Mouse (Mus musculus): Measurements from ENCODE around the gene Lrrc4b. TPM values are rescaled to one million over a fixed set of nuclear protein-coding genes. Genes with fewer than 3 reads are reported as not detected.

The Lrrc4b gene
- polyA plus RNA-seq, 1 experiment from 2014 or later, result 0.44 TPM

- H3K27me3 ChIP-seq, result peaks cover 84% of the 10 kb centered on the region
- WGBS, result 77% methylated on average over 2 of the region's 2 CpGs
Measured at GRCm38 (mm10) chr7:44439696-44440095, 10.9 kb downstream of the Lrrc4b start.

GRCm38 (mm10) chr7:44440479-44440878, 11.7 kb downstream of the Lrrc4b start:
- Histone ChIP-seq H3K4me2 (no peak overlapping the region), H3K27me3 (peaks cover 84% of the 10 kb centered on the region), H3K4me3 (replicated peaks) (no peak overlapping the region), H3K36me3 (no peaks in the 10 kb centered on the region), H3K9me3 (replicated peaks) (no peaks in the 10 kb centered on the region), H3K4me1 (peaks cover 32% of the 10 kb centered on the region), H3K27ac (no peak overlapping the region), H3K9ac (no peak overlapping the region)
- 95% methylated on average over 1 of the region's 1 CpGs for WGBS
- ATAC-seq (replicated peaks; ENCODE audit: low FRiP score), result no peak

More at GRCm38 (mm10) chr7:44439696-44440095, 10.9 kb downstream of the Lrrc4b start:
- ATAC-seq (replicated peaks; ENCODE audit: low FRiP score), result no peak
- H3K4me1 ChIP-seq, result peaks cover 26% of the 10 kb centered on the region
- H3K36me3 ChIP-seq, result no peaks in the 10 kb centered on the region
- no peak overlapping the region for H3K27ac ChIP-seq
- no peak overlapping the region for H3K4me2 ChIP-seq
- no peaks in the 10 kb centered on the region for H3K9me3 ChIP-seq (replicated peaks)
- no peak overlapping the region for H3K9ac ChIP-seq
- no peak overlapping the region for H3K4me3 ChIP-seq (replicated peaks)

- H3K4me3 ChIP-seq (replicated peaks), result no peak overlapping the region
- peaks cover 85% of the 10 kb centered on the region for H3K27me3 ChIP-seq
- H3K9ac ChIP-seq, result no peak overlapping the region
- no peaks in the 10 kb centered on the region for H3K36me3 ChIP-seq
- H3K4me1 ChIP-seq, result peaks cover 32% of the 10 kb centered on the region
- no peaks in the 10 kb centered on the region for H3K9me3 ChIP-seq (replicated peaks)
- H3K4me2 ChIP-seq, result 0 out of 2 replicates have a peak overlapping the region, but pooled peaks have one; percentile 53
- no peak for ATAC-seq (replicated peaks; ENCODE audit: low FRiP score)
- 11% methylated on average over 1 of the region's 1 CpGs for WGBS
- no peak overlapping the region for H3K27ac ChIP-seq
Measured at GRCm38 (mm10) chr7:44441180-44441579, 12.4 kb downstream of the Lrrc4b start.

- Histone ChIP-seq H3K27me3 (peaks cover 90% of the 10 kb centered on the region), H3K27ac (no peak overlapping the region), H3K4me3 (replicated peaks) (peak overlapping the region; percentile 32), H3K4me1 (peaks cover 32% of the 10 kb centered on the region), H3K36me3 (no peaks in the 10 kb centered on the region), H3K4me2 (peak overlapping the region; percentile 53), H3K9me3 (replicated peaks) (no peaks in the 10 kb centered on the region), H3K9ac (no peak overlapping the region)
- under 1% methylated on average over 13 of the region's 14 CpGs for WGBS
- ATAC-seq (replicated peaks; ENCODE audit: low FRiP score), result no peak; the same call in 1 of the 2 replicates
Measured at GRCm38 (mm10) chr7:44441648-44442109, 12.9 kb downstream of the Lrrc4b start.

GRCm38 (mm10) chr7:44442407-44442821, 13.6 kb downstream of the Lrrc4b start:
- WGBS, result 3% methylated on average over 14 of the region's 14 CpGs
- H3K9me3 ChIP-seq (replicated peaks), result no peaks in the 10 kb centered on the region
- ATAC-seq (replicated peaks; ENCODE audit: low FRiP score), result peak; percentile 31; the same call in 1 of the 2 replicates
- peak overlapping the region; percentile 31; the same call in 1 of the 2 replicates for H3K9ac ChIP-seq
- no peak overlapping the region for H3K27ac ChIP-seq
- H3K4me1 ChIP-seq, result peaks cover 32% of the 10 kb centered on the region
- peak overlapping the region; percentile 32 for H3K4me3 ChIP-seq (replicated peaks)
- H3K27me3 ChIP-seq, result peaks cover 90% of the 10 kb centered on the region
- no peaks in the 10 kb centered on the region for H3K36me3 ChIP-seq
- peak overlapping the region; percentile 53 for H3K4me2 ChIP-seq

- Histone ChIP-seq H3K4me2 (peak overlapping the region; percentile 53), H3K36me3 (no peaks in the 10 kb centered on the region), H3K27ac (no peak overlapping the region), H3K9me3 (replicated peaks) (no peaks in the 10 kb centered on the region), H3K9ac (no peak overlapping the region), H3K27me3 (peaks cover 81% of the 10 kb centered on the region), H3K4me1 (peaks cover 32% of the 10 kb centered on the region), H3K4me3 (replicated peaks) (peak overlapping the region; percentile 32)
- 8% methylated on average over 20 of the region's 20 CpGs for WGBS
- ATAC-seq (replicated peaks; ENCODE audit: low FRiP score), result peak; percentile 23; the same call in 1 of the 2 replicates
Measured at GRCm38 (mm10) chr7:44443268-44444173, 14.7 kb downstream of the Lrrc4b start.

GRCm38 (mm10) chr7:44444886-44445527, 16.2 kb downstream of the Lrrc4b start:
- ATAC-seq (replicated peaks; ENCODE audit: low FRiP score), result no peak
- Histone ChIP-seq H3K4me2 (no peak overlapping the region), H3K27ac (no peak overlapping the region), H3K4me3 (replicated peaks) (no peak overlapping the region), H3K36me3 (no peaks in the 10 kb centered on the region), H3K27me3 (peaks cover 81% of the 10 kb centered on the region), H3K9ac (no peak overlapping the region), H3K4me1 (peaks cover 32% of the 10 kb centered on the region), H3K9me3 (replicated peaks) (no peaks in the 10 kb centered on the region)
- 10% methylated on average over 29 of the region's 29 CpGs for WGBS

GRCm38 (mm10) chr7:44445528-44445923, 16.7 kb downstream of the Lrrc4b start:
- Histone ChIP-seq H3K9ac (no peak overlapping the region), H3K9me3 (replicated peaks) (no peaks in the 10 kb centered on the region), H3K4me2 (no peak overlapping the region), H3K4me1 (peaks cover 32% of the 10 kb centered on the region), H3K27ac (no peak overlapping the region), H3K4me3 (replicated peaks) (no peak overlapping the region), H3K27me3 (peaks cover 76% of the 10 kb centered on the region), H3K36me3 (no peaks in the 10 kb centered on the region)
- WGBS, result 7% methylated on average over 7 of the region's 7 CpGs
- no peak for ATAC-seq (replicated peaks; ENCODE audit: low FRiP score)

GRCm38 (mm10) chr7:44446070-44446855, 17.4 kb downstream of the Lrrc4b start:
- Histone ChIP-seq H3K4me1 (peaks cover 32% of the 10 kb centered on the region), H3K27ac (no peak overlapping the region), H3K27me3 (peaks cover 68% of the 10 kb centered on the region), H3K9me3 (replicated peaks) (no peaks in the 10 kb centered on the region), H3K4me3 (replicated peaks) (no peak overlapping the region), H3K9ac (no peak overlapping the region), H3K4me2 (no peak overlapping the region), H3K36me3 (no peaks in the 10 kb centered on the region)
- ATAC-seq (replicated peaks; ENCODE audit: low FRiP score), result no peak
- WGBS, result 41% methylated on average over 12 of the region's 12 CpGs

- Histone ChIP-seq H3K9ac (no peak overlapping the region), H3K9me3 (replicated peaks) (no peaks in the 10 kb centered on the region), H3K4me3 (replicated peaks) (no peak overlapping the region), H3K27me3 (peaks cover 12% of the 10 kb centered on the region), H3K36me3 (no peaks in the 10 kb centered on the region), H3K4me2 (no peak overlapping the region), H3K27ac (no peak overlapping the region), H3K4me1 (0 out of 2 replicates have a peak, but pooled peaks cover 3% of the 10 kb centered on the region)
- WGBS, result 6% methylated on average over 3 of the region's 3 CpGs
- ATAC-seq (replicated peaks; ENCODE audit: low FRiP score), result no peak; the same call in 1 of the 2 replicates
Measured at GRCm38 (mm10) chr7:44453256-44453655, 24.4 kb downstream of the Lrrc4b start.

GRCm38 (mm10) chr7:44456302-44456701, 27.5 kb downstream of the Lrrc4b start:
- Histone ChIP-seq H3K9ac (no peak overlapping the region), H3K27ac (no peak overlapping the region), H3K4me2 (no peak overlapping the region), H3K27me3 (peaks cover 31% of the 10 kb centered on the region), H3K9me3 (replicated peaks) (no peaks in the 10 kb centered on the region; the same call in 1 of the 2 replicates), H3K36me3 (no peaks in the 10 kb centered on the region), H3K4me1 (0 out of 2 replicates have a peak, but pooled peaks cover 3% of the 10 kb centered on the region), H3K4me3 (replicated peaks) (no peak overlapping the region)
- no peak for ATAC-seq (replicated peaks; ENCODE audit: low FRiP score)
- WGBS, result 87% methylated on average over 1 of the region's 1 CpGs
